Mouse (Mus musculus) activated CD4-positive, CD25-positive, alpha-beta regulatory T cell (primary cell): ENCODE data around the gene Sh2d6. TPM values are rescaled to one million over a fixed set of nuclear protein-coding genes. Genes with fewer than 3 reads are reported as not detected.

Experiments used
- polyA plus RNA-seq, 2 experiments: library from polyadenylated mRNA; unstranded; fragments of 100-300 nt; shearing (Covaris generic); gene quantifications; one replicate each; pipeline ENCODE4 v1.2.1; 2017

Gene Sh2d6
- polyA plus RNA-seq, result not detected

GRCm38 (mm10) chr6:72521607-72522006, at the start of gene Sh2d6:
Gene Sh2d6 (minus strand): TSS chr6:72521707.

DNA sequence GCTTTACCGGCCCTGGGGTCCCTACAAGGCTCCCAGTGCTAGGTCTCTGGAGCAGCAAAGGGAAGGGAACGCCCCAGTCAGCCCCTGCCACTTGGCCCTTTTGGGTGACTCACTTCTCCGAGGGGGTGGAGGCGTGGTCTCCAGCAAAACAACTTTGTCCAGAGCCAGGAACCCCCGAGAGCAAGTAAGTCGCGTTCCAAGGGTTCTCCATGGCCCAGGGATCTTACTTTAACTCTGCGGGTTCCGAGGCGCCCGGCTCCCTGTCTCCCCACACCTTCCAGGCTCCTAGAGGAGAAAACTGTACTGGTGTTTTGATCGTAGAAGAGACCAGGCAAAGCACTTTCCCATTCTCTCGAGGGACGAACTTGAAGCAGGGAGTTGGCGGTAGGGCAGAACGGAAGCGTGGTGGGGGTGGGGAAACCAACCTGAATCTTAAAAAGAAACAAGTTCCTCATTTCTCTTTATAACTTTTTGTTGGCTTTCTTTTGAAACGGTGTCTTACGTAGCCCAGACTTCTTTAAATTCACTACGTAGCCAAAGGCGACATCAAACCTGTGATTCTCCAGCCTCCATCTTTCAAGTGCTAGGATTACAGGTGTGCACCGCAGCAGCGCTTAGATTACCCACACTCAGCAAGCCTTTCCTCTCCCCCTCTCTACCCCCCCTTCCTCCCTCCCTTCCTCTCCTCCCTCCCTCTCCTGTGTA, 22.9 kb upstream of the Sh2d6 start, which contains the start of gene Capg:
Capg (plus strand) TSS at position 109 of the 705 bp plus-strand sequence.

Other genes with a start within 250 kb of the Sh2d6 start
- gene Sftpb, start 217.1 kb downstream of the Sh2d6 start, polyA plus RNA-seq, result not detected
- 10 to 100 TPM; 40.0 to 40.9 TPM for gene Usp39, start 176.5 kb downstream of the Sh2d6 start, polyA plus RNA-seq
- 10 to 100 TPM; 41.5 to 48.8 TPM for gene 0610030E20Rik, start 174.4 kb downstream of the Sh2d6 start, polyA plus RNA-seq
- gene Tmem150a, start 166.3 kb downstream of the Sh2d6 start, polyA plus RNA-seq, result 1 to 10 TPM in 1 of 2 experiments, under 1 TPM in 1; 0.14 to 1.0 TPM
- gene Rnf181, start 154.8 kb downstream of the Sh2d6 start, polyA plus RNA-seq, result 100 to 1,000 TPM; 133 to 139 TPM
- gene Vamp5, start 141.2 kb downstream of the Sh2d6 start, polyA plus RNA-seq, result 10 to 100 TPM; 30.4 to 79.8 TPM
- gene Vamp8, start 131.0 kb downstream of the Sh2d6 start, polyA plus RNA-seq, result 100 to 1,000 TPM; 258 to 387 TPM
- gene Ggcx, start 107.4 kb downstream of the Sh2d6 start, polyA plus RNA-seq, result 10 to 100 TPM in 1 of 2 experiments, 1 to 10 TPM in 1; 8.2 to 11.6 TPM
- gene Mat2a, start 82.1 kb downstream of the Sh2d6 start, polyA plus RNA-seq, result 100 to 1,000 TPM; 232 to 345 TPM
- gene Capg, start 22.7 kb upstream of the Sh2d6 start, polyA plus RNA-seq, result 1,000 to 10,000 TPM in 1 of 2 experiments, 100 to 1,000 TPM in 1; 341 to 1,155 TPM
- gene Elmod3, start 76.7 kb upstream of the Sh2d6 start, polyA plus RNA-seq, result 10 to 100 TPM; 14.1 to 22.7 TPM
- gene Retsat, start 76.8 kb upstream of the Sh2d6 start, polyA plus RNA-seq, result 1 to 10 TPM; 2.5 to 8.3 TPM
- 10 to 100 TPM; 92.4 to 95.9 TPM for gene Tgoln1, start 95.3 kb upstream of the Sh2d6 start, polyA plus RNA-seq